Mouse (Mus musculus) hindbrain, embryonic 11.5 days (tissue): ENCODE measurements around the gene Opcml. TPM values are rescaled to one million over a fixed set of nuclear protein-coding genes. Genes with fewer than 3 reads are reported as not detected.

Experiments used
- ATAC-seq: fragments of 200-750 bp; cut with Nextera tagmentation; 2 replicates; pipeline ENCODE4 v1.8.0; 2017; ENCODE audit warnings: mild to moderate bottlenecking, moderate TSS enrichment, moderate library complexity; ENCODE audit not compliant: low FRiP score
- DNase-seq: peaks from one replicate; pipeline ENCODE4 v3.0.0-alpha.2; 2015; ENCODE audit warnings: low spot score
- H3K27ac ChIP-seq: fragments of 300-500 bp; sonication (generic); 2 replicates; pipeline ENCODE4 v1.5.1; 2014; ENCODE audit warnings: mild to moderate bottlenecking, low read depth, low read length
- H3K27me3 ChIP-seq: fragments of 300-500 bp; sonication (generic); 2 replicates; pipeline ENCODE4 v1.6.1; 2014; ENCODE audit warnings: mild to moderate bottlenecking, low read length, moderate library complexity, mixed read lengths; ENCODE audit not compliant: control insufficient read depth, insufficient read depth
- H3K36me3 ChIP-seq: fragments of 300-500 bp; sonication (generic); 2 replicates; pipeline ENCODE4 v1.6.1; 2014; ENCODE audit warnings: mild to moderate bottlenecking, low read length, moderate library complexity, mixed read lengths; ENCODE audit not compliant: control insufficient read depth, insufficient read depth
- H3K4me1 ChIP-seq: fragments of 300-500 bp; sonication (generic); replicated peaks from 2 replicates; pipeline ENCODE4 v1.6.1; 2014; ENCODE audit warnings: low read length, mixed read lengths; ENCODE audit not compliant: control insufficient read depth, insufficient read depth
- H3K4me2 ChIP-seq: fragments of 300-500 bp; sonication (generic); replicated peaks from 2 replicates; pipeline ENCODE4 v1.6.1; 2014; ENCODE audit warnings: mild to moderate bottlenecking, low read depth, low read length
- H3K4me3 ChIP-seq: fragments of 300-500 bp; sonication (generic); 2 replicates; pipeline ENCODE4 v1.5.1; 2014; ENCODE audit warnings: low read depth, low read length
- H3K9ac ChIP-seq: fragments of 300-500 bp; sonication (generic); 2 replicates; pipeline ENCODE4 v1.6.1; 2014; ENCODE audit warnings: low read depth, low read length
- H3K9me3 ChIP-seq: fragments of 300-500 bp; sonication (generic); 2 replicates; pipeline ENCODE4 v1.6.1; 2016; ENCODE audit warnings: low read length; ENCODE audit not compliant: control insufficient read depth
- WGBS: fragments of 180-500 bp; shearing (Covaris S2); extraction: QIAGEN DNeasy Blood & Tissue Kit; methylation state at CpG from one replicate; pipeline ENCODE4 v1.1.7; 2014; 5-methylcytosine and 5-hydroxymethylcytosine counted together
- polyA plus RNA-seq: library from polyadenylated mRNA; unstranded; fragments of >200 nt; fragmentation: Nextera tagmentation; extraction: Ambion mirVana; gene quantifications from 2 replicates; pipeline ENCODE4 v1.2.1, GENCODE M21; 2014

Opcml gene
- polyA plus RNA-seq, 1 experiment from 2014 or later, result 5.7 TPM

- no peaks in the 10 kb centered on the region for H3K4me1 ChIP-seq
- DNase-seq (no peak), ATAC-seq (no peak)
- no peak overlapping the region for H3K27ac ChIP-seq
- H3K9me3 ChIP-seq, result no peaks in the 10 kb centered on the region
- H3K36me3 ChIP-seq, result no peaks in the 10 kb centered on the region
- H3K4me2 ChIP-seq, result peak overlapping the region; percentile 67
- H3K4me3 ChIP-seq, result peak overlapping the region; percentile 38
- H3K27me3 ChIP-seq, result peaks cover 14% of the 10 kb centered on the region
- peak overlapping the region; percentile 44 for H3K9ac ChIP-seq
- 2% methylated on average over 12 of the region's 12 CpGs for WGBS
Measured at GRCm38 (mm10) chr9:27791639-27791966, 1.0 kb downstream of the Opcml start.

- no peak overlapping the region for H3K27ac ChIP-seq
- no peaks in the 10 kb centered on the region for H3K9me3 ChIP-seq
- H3K4me2 ChIP-seq, result no peak overlapping the region
- H3K36me3 ChIP-seq, result no peaks in the 10 kb centered on the region
- DNase-seq (peak; percentile 19), ATAC-seq (no peak)
- H3K4me1 ChIP-seq, result no peaks in the 10 kb centered on the region
- no peak overlapping the region for H3K4me3 ChIP-seq
- H3K27me3 ChIP-seq, result peaks cover 14% of the 10 kb centered on the region
- no peak overlapping the region for H3K9ac ChIP-seq
- WGBS, result 53% methylated on average over 2 of the region's 2 CpGs
Measured at GRCm38 (mm10) chr9:27792226-27792625, 1.7 kb downstream of the Opcml start.

- Histone ChIP-seq H3K27ac (no peak overlapping the region), H3K27me3 (peaks cover 14% of the 10 kb centered on the region), H3K4me3 (no peak overlapping the region), H3K4me2 (no peak overlapping the region), H3K9me3 (no peaks in the 10 kb centered on the region), H3K36me3 (no peaks in the 10 kb centered on the region), H3K4me1 (no peaks in the 10 kb centered on the region), H3K9ac (no peak overlapping the region)
- DNase-seq, result no peak
- no peak for ATAC-seq
- WGBS, result 72% methylated on average over 3 of the region's 3 CpGs
Measured at GRCm38 (mm10) chr9:27792994-27793393, 2.4 kb downstream of the Opcml start.

GRCm38 (mm10) chr9:27796535-27796934 is 6.0 kb downstream of the Opcml start:
- Histone ChIP-seq H3K4me2 (no peak overlapping the region), H3K36me3 (no peaks in the 10 kb centered on the region), H3K27me3 (peaks cover 9% of the 10 kb centered on the region; the same call in 1 of the 2 replicates), H3K4me3 (no peak overlapping the region), H3K9me3 (no peaks in the 10 kb centered on the region), H3K27ac (no peak overlapping the region), H3K4me1 (no peaks in the 10 kb centered on the region), H3K9ac (no peak overlapping the region)
- ATAC-seq (no peak), DNase-seq (no peak)
- WGBS, result 85% methylated on average over 1 of the region's 1 CpGs

GRCm38 (mm10) chr9:27800992-27801391 is 10.4 kb downstream of the Opcml start:
- Histone ChIP-seq H3K9me3 (no peaks in the 10 kb centered on the region), H3K4me3 (no peak overlapping the region), H3K36me3 (no peaks in the 10 kb centered on the region), H3K27ac (no peak overlapping the region), H3K4me1 (no peaks in the 10 kb centered on the region), H3K27me3 (no peaks in the 10 kb centered on the region), H3K9ac (no peak overlapping the region), H3K4me2 (no peak overlapping the region)
- WGBS, result 91% methylated on average over 2 of the region's 2 CpGs
- ATAC-seq (no peak), DNase-seq (no peak)

- ATAC-seq, result no peak
- no peak overlapping the region for H3K4me3 ChIP-seq
- 95% methylated on average over 3 of the region's 3 CpGs for WGBS
Measured at GRCm38 (mm10) chr9:27801807-27802206, 11.2 kb downstream of the Opcml start.

GRCm38 (mm10) chr9:27802379-27802778 is 11.8 kb downstream of the Opcml start:
- Histone ChIP-seq H3K27ac (no peak overlapping the region), H3K9me3 (no peaks in the 10 kb centered on the region), H3K27me3 (no peaks in the 10 kb centered on the region), H3K36me3 (no peaks in the 10 kb centered on the region), H3K4me1 (no peaks in the 10 kb centered on the region), H3K9ac (no peak overlapping the region), H3K4me3 (no peak overlapping the region), H3K4me2 (no peak overlapping the region)
- ATAC-seq (no peak), DNase-seq (no peak)

More at GRCm38 (mm10) chr9:27801807-27802206, 11.2 kb downstream of the Opcml start:
- H3K4me2 ChIP-seq, result no peak overlapping the region
- no peak overlapping the region for H3K9ac ChIP-seq
- no peaks in the 10 kb centered on the region for H3K36me3 ChIP-seq
- H3K27me3 ChIP-seq, result no peaks in the 10 kb centered on the region
- no peaks in the 10 kb centered on the region for H3K9me3 ChIP-seq
- H3K27ac ChIP-seq, result no peak overlapping the region
- no peaks in the 10 kb centered on the region for H3K4me1 ChIP-seq
- no peak for DNase-seq

- Histone ChIP-seq H3K36me3 (no peaks in the 10 kb centered on the region), H3K9ac (no peak overlapping the region), H3K4me2 (no peak overlapping the region), H3K4me3 (no peak overlapping the region), H3K9me3 (no peaks in the 10 kb centered on the region), H3K27me3 (no peaks in the 10 kb centered on the region), H3K27ac (no peak overlapping the region), H3K4me1 (no peaks in the 10 kb centered on the region)
- DNase-seq (no peak), ATAC-seq (no peak)
- 93% methylated on average over 3 of the region's 3 CpGs for WGBS
Measured at GRCm38 (mm10) chr9:27804461-27804860, 13.9 kb downstream of the Opcml start.

- H3K27me3 ChIP-seq, result no peaks in the 10 kb centered on the region
- no peak overlapping the region for H3K4me2 ChIP-seq
- H3K27ac ChIP-seq, result no peak overlapping the region
- ATAC-seq (no peak), DNase-seq (no peak)
- H3K4me3 ChIP-seq, result no peak overlapping the region
- H3K36me3 ChIP-seq, result no peaks in the 10 kb centered on the region
- 93% methylated on average over 8 of the region's 8 CpGs for WGBS
- no peaks in the 10 kb centered on the region for H3K4me1 ChIP-seq
- H3K9me3 ChIP-seq, result no peaks in the 10 kb centered on the region
- no peak overlapping the region for H3K9ac ChIP-seq
Measured at GRCm38 (mm10) chr9:27809741-27810140, 19.2 kb downstream of the Opcml start.
